Comparison of ENCODE assay signal across 27 mouse cellular contexts in the genomic region with DNA sequence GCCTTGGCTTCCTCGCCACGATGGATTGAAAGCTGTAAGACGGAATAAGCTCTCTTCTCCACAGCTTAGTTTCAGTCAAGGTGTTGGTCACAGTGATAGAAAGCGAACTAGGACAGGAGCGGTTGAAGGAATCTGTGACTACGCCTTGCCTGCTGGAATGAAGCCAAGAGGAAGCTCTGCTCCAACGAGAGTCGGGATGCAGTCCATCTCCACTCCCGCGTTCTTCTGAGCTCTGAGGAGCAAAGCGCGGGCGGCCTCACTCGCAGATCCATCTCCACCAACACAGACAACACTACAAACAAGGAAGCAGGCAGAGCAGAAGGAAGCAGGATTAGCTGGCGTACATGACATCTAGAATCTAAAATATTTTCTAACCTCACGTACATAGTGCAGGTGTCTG.
DNase-seq lines count a peak whose midpoint lies in the region; ATAC-seq lines count a peak whose summit lies in the region.
"Had no signal": no experiment of that assay in that cellular context is flagged by ENCODE, and none has a peak within 500 bp of the region (broad histone marks: within the 10 kb centered on the region; RNA-seq: fewer than 3 reads in every experiment).

No protein-coding gene starts in this region.

- peak; percentile 94 for ATAC-seq in frontal cortex, adult (ENCODE audit: low TSS enrichment)
- no peak for ATAC-seq in midbrain, embryonic 11.5 days (ENCODE audit: low FRiP score)
- ATAC-seq: forebrain, embryonic 14.5 days; intestine, embryonic 15.5 days; midbrain, embryonic 16.5 days had no signal

- no peak overlapping the region for H3K9ac ChIP-seq in midbrain, embryonic 11.5 days (ENCODE audit: low read length)
- H3K9ac ChIP-seq: hindbrain, embryonic 15.5 days; intestine, embryonic 15.5 days; kidney, embryonic 15.5 days; liver, embryonic 13.5 days; neural tube, embryonic 13.5 days had no signal

- no peaks in the 10 kb centered on the region for H3K36me3 ChIP-seq in midbrain, embryonic 11.5 days (ENCODE audit: control insufficient read depth, insufficient read depth, low read length)
- no peaks in the 10 kb centered on the region for H3K36me3 ChIP-seq in midbrain, embryonic 10.5 days
- H3K36me3 ChIP-seq: heart, embryonic 10.5 days; hindbrain, embryonic 15.5 days; intestine, embryonic 15.5 days; kidney, embryonic 15.5 days; liver, embryonic 13.5 days; neural tube, embryonic 13.5 days had no signal

- H3K27ac ChIP-seq in midbrain, embryonic 11.5 days (ENCODE audit: low read depth, low read length) = no peak overlapping the region
- no peak overlapping the region for H3K27ac ChIP-seq in midbrain, embryonic 10.5 days (replicated peaks)
- H3K27ac ChIP-seq: heart, embryonic 10.5 days; hindbrain, embryonic 15.5 days; intestine, embryonic 15.5 days; kidney, embryonic 15.5 days; liver, embryonic 13.5 days; neural tube, embryonic 13.5 days had no signal

- WGBS in midbrain, embryonic 11.5 days = 94% methylated on average over 16 of the region's 16 CpGs
- WGBS in midbrain, embryonic 10.5 days = 95% methylated on average over 16 of the region's 16 CpGs

- H3K4me3 ChIP-seq in midbrain, embryonic 11.5 days (ENCODE audit: low read depth, low read length) = no peak overlapping the region
- H3K4me3 ChIP-seq in midbrain, embryonic 10.5 days = no peak overlapping the region
- H3K4me3 ChIP-seq: heart, embryonic 10.5 days; hindbrain, embryonic 15.5 days; intestine, embryonic 15.5 days; kidney, embryonic 15.5 days; liver, embryonic 13.5 days; megakaryocyte, embryonic 14.5 days; myocyte; neural tube, embryonic 13.5 days had no signal

- peaks cover 5% of the 10 kb centered on the region for H3K4me1 ChIP-seq in midbrain, embryonic 11.5 days (ENCODE audit: control insufficient read depth, insufficient read depth, low read length)
- H3K4me1 ChIP-seq in midbrain, embryonic 10.5 days = peaks cover 18% of the 10 kb centered on the region
- H3K4me1 ChIP-seq: heart, embryonic 10.5 days; intestine, embryonic 15.5 days; kidney, embryonic 15.5 days; liver, embryonic 13.5 days; megakaryocyte, embryonic 14.5 days had no signal

- no peak overlapping the region for H3K4me2 ChIP-seq in midbrain, embryonic 11.5 days
- H3K4me2 ChIP-seq: hindbrain, embryonic 15.5 days; intestine, embryonic 15.5 days; kidney, embryonic 15.5 days; liver, embryonic 13.5 days; neural tube, embryonic 13.5 days had no signal

- H3K27me3 ChIP-seq in midbrain, embryonic 11.5 days (ENCODE audit: control insufficient read depth, insufficient read depth, low read length) = no peaks in the 10 kb centered on the region
- no peaks in the 10 kb centered on the region for H3K27me3 ChIP-seq in midbrain, embryonic 10.5 days (ENCODE audit: low read depth, poor library complexity, severe bottlenecking)
- H3K27me3 ChIP-seq: hindbrain, embryonic 15.5 days; intestine, embryonic 15.5 days; kidney, embryonic 15.5 days; liver, embryonic 13.5 days; neural tube, embryonic 13.5 days had no signal

- DNase-seq in frontal cortex, postnatal 25 days (ENCODE audit: low spot score in 2 of 2) = no peak
- peak; percentile 14 for DNase-seq in midbrain, embryonic 11.5 days (ENCODE audit: low spot score, missing footprints)
- no peak for DNase-seq in midbrain, embryonic 10.5 days (ENCODE audit: low spot score)
- DNase-seq in brain, adult 2 months (ENCODE audit: low read depth, low spot score) = peak; percentile 73
- peak; percentile 12 for DNase-seq in right cerebral cortex, postnatal 14 days
- DNase-seq in kidney, adult 18-20 months = no peak
- DNase-seq in cerebellum, adult 9-11 months = no peak
- DNase-seq: cerebellum, adult 18-20 months; cerebellum, postnatal 36 days; heart, postnatal 4 days; kidney, postnatal 36 days; liver, embryonic 13.5 days; lung, adult 2 months; lung, postnatal 36 days; retina, postnatal 1 day; thymus, adult 18-20 months; thymus, postnatal 36 days had no signal

- no peaks in the 10 kb centered on the region for H3K9me3 ChIP-seq in midbrain, embryonic 11.5 days (ENCODE audit: control insufficient read depth, low read length)
- H3K9me3 ChIP-seq in midbrain, embryonic 10.5 days (replicated peaks) = no peaks in the 10 kb centered on the region
- H3K9me3 ChIP-seq: heart, embryonic 10.5 days; hindbrain, embryonic 15.5 days; intestine, embryonic 15.5 days; kidney, embryonic 15.5 days; liver, embryonic 13.5 days; megakaryocyte, embryonic 14.5 days; neural tube, embryonic 13.5 days had no signal

Comparison
In these comparisons a context has a peak if more than half of its experiments do, and no peak if none do; other contexts are left out.
1. DNase-seq: peak in midbrain, embryonic 11.5 days (single experiment), brain, adult 2 months (single experiment) and right cerebral cortex, postnatal 14 days (single experiment); none in frontal cortex, postnatal 25 days (0 of 2), midbrain, embryonic 10.5 days (single experiment), kidney, adult 18-20 months (single experiment) and cerebellum, adult 9-11 months (single experiment).